8 mouse cellular contexts compared by ENCODE assay signal in the genomic region with DNA sequence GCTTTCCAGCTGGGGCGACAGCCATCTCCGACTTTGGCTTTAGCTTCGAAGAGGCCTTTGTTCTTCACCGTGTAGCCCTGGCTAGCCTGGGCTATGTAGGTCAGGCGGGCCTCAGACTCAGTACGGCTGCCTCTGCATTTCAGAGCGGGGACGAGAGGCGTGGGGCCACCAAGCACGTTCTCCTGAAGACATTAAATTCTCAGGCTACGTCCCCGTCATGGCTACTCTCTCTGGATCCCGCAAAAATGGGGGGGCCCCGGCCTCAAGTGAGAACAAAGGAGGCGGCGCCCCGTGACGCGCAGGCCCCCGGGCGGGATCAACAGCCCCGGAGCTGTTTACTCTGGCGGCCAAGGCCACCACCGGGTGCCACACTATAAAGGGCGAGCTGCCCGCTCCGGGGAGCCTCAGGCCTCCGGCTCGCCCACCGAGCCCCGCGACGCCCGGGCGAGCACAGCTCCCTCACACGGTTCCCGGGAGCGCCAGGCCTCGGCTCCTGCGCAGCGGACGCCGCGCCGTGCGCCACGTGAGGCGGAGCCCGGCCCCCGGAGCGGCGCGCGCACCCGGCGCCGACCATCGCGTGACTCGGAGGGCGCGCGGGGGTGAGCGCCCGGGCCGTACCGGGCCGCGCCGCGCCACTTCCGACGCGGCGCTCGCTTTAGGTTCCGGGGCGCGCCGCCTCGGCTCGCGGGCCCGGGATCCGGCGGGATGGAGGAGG. TPM values are rescaled to one million over a fixed set of nuclear protein-coding genes. Genes with fewer than 3 reads are reported as not detected.
DNase-seq lines count a peak whose midpoint lies in the region; ATAC-seq and TF ChIP-seq lines count a peak whose summit lies in the region.

Gene Lrrc58, plus strand, starts transcription at position 599 of the 715 bp plus-strand sequence.

- TF ChIP-seq POLR2A in olfactory bulb, adult 2 months (IDR thresholded peaks at IDR 0.05; ENCODE audit: insufficient read depth, low read depth, low read length): peak; percentile 96
- peak; percentile 94 for TF ChIP-seq POLR2A in thymus, adult 2 months (IDR thresholded peaks at IDR 0.05; ENCODE audit: control insufficient read depth, extremely low read depth, insufficient read depth, low read length, poor library complexity)

- H3K27ac ChIP-seq in lung, embryonic 15.5 days: peak within 1 kb of the TSS; percentile 99
- H3K27ac ChIP-seq in olfactory bulb, adult 2 months (ENCODE audit: insufficient read depth, low read depth, low read length): peak within 1 kb of the TSS; percentile 87
- peak within 1 kb of the TSS; percentile 30 for H3K27ac ChIP-seq in thymus, adult 2 months (ENCODE audit: control insufficient read depth, insufficient read depth, low read length)

- ATAC-seq in G1E (ENCODE audit: extremely low read depth, insufficient number of reproducible peaks, low FRiP score, poor library complexity, severe bottlenecking): peak; percentile 32; the same call in 1 of the 2 replicates
- peak; percentile 95 for ATAC-seq in lung, embryonic 15.5 days (ENCODE audit: borderline replicate concordance, extremely low read depth, low FRiP score, low TSS enrichment)

- H3K9me3 ChIP-seq in G1E (replicated peaks): no peaks in the 10 kb centered on the region
- no peaks in the 10 kb centered on the region for H3K9me3 ChIP-seq in lung, embryonic 15.5 days

- H3K4me2 ChIP-seq in lung, embryonic 15.5 days: peak within 1 kb of the TSS; percentile 82

- 1% methylated on average over 80 of the region's 86 CpGs for WGBS in lung, embryonic 15.5 days
- under 1% methylated on average over 84 of the region's 86 CpGs for WGBS in olfactory bulb, adult 2 months
- 2% methylated on average over 86 of the region's 86 CpGs for WGBS in thymus, adult 2 months

- peak within 1 kb of the TSS; percentile 97 for H3K4me3 ChIP-seq in G1E (ENCODE audit: low read depth, low read length)
- H3K4me3 ChIP-seq in lung, embryonic 15.5 days: peak within 1 kb of the TSS; percentile 98
- peak within 1 kb of the TSS; percentile 57 for H3K4me3 ChIP-seq in olfactory bulb, adult 2 months (ENCODE audit: insufficient read depth, low read depth, low read length)
- H3K4me3 ChIP-seq in thymus, adult 2 months (ENCODE audit: control insufficient read depth, insufficient read depth, low read length): peak within 1 kb of the TSS; percentile 91

- peak within 1 kb of the TSS; percentile 98 for H3K9ac ChIP-seq in lung, embryonic 15.5 days

- H3K36me3 ChIP-seq in G1E (replicated peaks): peaks cover 22% of the 10 kb centered on the region
- no peaks in the 10 kb centered on the region for H3K36me3 ChIP-seq in lung, embryonic 15.5 days
- H3K36me3 ChIP-seq in thymus, adult 2 months (ENCODE audit: control insufficient read depth, insufficient read depth, low read length): no peaks in the 10 kb centered on the region

- H3K4me1 ChIP-seq in G1E (ENCODE audit: insufficient read depth, low read depth, low read length): peaks cover 28% of the 10 kb centered on the region
- H3K4me1 ChIP-seq in lung, embryonic 15.5 days: peaks cover 23% of the 10 kb centered on the region
- H3K4me1 ChIP-seq in olfactory bulb, adult 2 months (ENCODE audit: control insufficient read depth, insufficient read depth, low read length): peaks cover 7% of the 10 kb centered on the region
- peaks cover 7% of the 10 kb centered on the region for H3K4me1 ChIP-seq in thymus, adult 2 months (replicated peaks; ENCODE audit: control insufficient read depth, insufficient read depth, low read length)

- no peak for TF ChIP-seq CTCF in G1E (IDR thresholded peaks at IDR 0.05; ENCODE audit: low read depth, low read length)
- TF ChIP-seq CTCF in olfactory bulb, adult 2 months (IDR thresholded peaks at IDR 0.05; ENCODE audit: insufficient read depth, low read depth, low read length): no peak
- no peak for TF ChIP-seq CTCF in thymus, adult 2 months (IDR thresholded peaks at IDR 0.05; ENCODE audit: borderline replicate concordance, control insufficient read depth, extremely low read depth, insufficient read depth, low read length, poor library complexity)

- DNase-seq in G1E (ENCODE audit: low spot score): peak; percentile 95
- peak; percentile 87 for DNase-seq in cerebellum, adult 11-12 months
- peak; percentile 79 for DNase-seq in forelimb bud, embryonic 11.5 days (ENCODE audit: low read depth, low spot score)
- peak; percentile 86 for DNase-seq in heart, postnatal 4 days
- DNase-seq in layer of hippocampus, adult 9-10 months (ENCODE audit: low spot score): peak; percentile 71
- peak; percentile 83 for DNase-seq in thymus, adult 2 months

- H3K27me3 ChIP-seq in G1E (ENCODE audit: insufficient read depth, low read length): 0 out of 2 replicates have a peak, but pooled peaks cover 8% of the 10 kb centered on the region
- no peaks in the 10 kb centered on the region for H3K27me3 ChIP-seq in lung, embryonic 15.5 days
- no peaks in the 10 kb centered on the region for H3K27me3 ChIP-seq in thymus, adult 2 months (ENCODE audit: control insufficient read depth, insufficient read depth, low read length)

RNA-seq across cellular contexts. Expression of gene Lrrc58, which starts in this region (rescaled TPM):
- total RNA-seq in G1E (2014; fragmentation: Nextera tagmentation) (86.3 and 90.6 TPM in 2 replicates), G1E (2017) (37.9 and 46.5 TPM in 2 replicates)
- 4.3 and 5.4 TPM in 2 replicates for polyA plus RNA-seq in G1E (2012)
- 10 to 100 TPM; 89.6 to 90.1 TPM for total RNA-seq in heart, postnatal 4 days (2021)
- polyA plus RNA-seq in lung, embryonic 15.5 days (2015; fragmentation: Nextera tagmentation; extraction: Ambion mirVana): 62.5 and 62.7 TPM in 2 replicates
- 87.2 TPM in 1 of 2 replicates, not detected in the other for polyA plus RNA-seq in olfactory bulb, adult 2 months (2012; ENCODE audit: insufficient read depth, insufficient read length, low replicate concordance, missing spikeins)
- polyA plus RNA-seq in thymus, adult 2 months (2012; rRNA removed): 15.3 and 22.7 TPM in 2 replicates

Comparison
In these comparisons a context has a peak if more than half of its experiments do, and no peak if none do; other contexts are left out.
1. Peak in every context shown above with its lines: DNase-seq, ATAC-seq, H3K4me3 ChIP-seq and H3K27ac ChIP-seq.
2. H3K27ac ChIP-seq: peak in every context shown above with its lines; median percentile 99 in lung, embryonic 15.5 days; 87 in olfactory bulb, adult 2 months; 30 in thymus, adult 2 months.